In genomic region chr4:136147436-136148135, GRCm38 (mm10) we compare ENCODE assay signal across 8 mouse cellular contexts. TPM values are rescaled to one million over a fixed set of nuclear protein-coding genes. Genes with fewer than 3 reads are reported as not detected.
DNase-seq lines count a peak whose midpoint lies in the region; ATAC-seq and TF ChIP-seq lines count a peak whose summit lies in the region.

No protein-coding gene starts in this region.

- H3ac ChIP-seq in C2C12 (ENCODE audit: control insufficient read depth, insufficient read length, low read depth) = peak overlapping the region; percentile 42

- H3K9ac ChIP-seq in heart, embryonic 14.5 days (ENCODE audit: low read length) = peak overlapping the region; percentile 95

- peak; percentile 78 for TF ChIP-seq POLR2A in lung, adult 2 months (IDR thresholded peaks at IDR 0.05; ENCODE audit: borderline replicate concordance, extremely low read depth, low read depth, low read length)
- TF ChIP-seq POLR2A in thymus, adult 2 months (IDR thresholded peaks at IDR 0.05; ENCODE audit: control insufficient read depth, extremely low read depth, insufficient read depth, low read length, poor library complexity) = peak; percentile 63; the same call in 1 of the 2 replicates

- peaks cover 28% of the 10 kb centered on the region for H3K4me1 ChIP-seq in erythroblast, embryonic 14.5 days (ENCODE audit: control insufficient read depth)
- peaks cover 23 to 26% of the 10 kb centered on the region in 2 experiments for H3K4me1 ChIP-seq in heart, embryonic 14.5 days (ENCODE audit: control insufficient read depth in 2 of 2, insufficient read depth in 2 of 2, low read length in 2 of 2)
- peaks cover 20% of the 10 kb centered on the region for H3K4me1 ChIP-seq in lung, adult 2 months (ENCODE audit: control insufficient read depth, insufficient read depth, low read length)
- H3K4me1 ChIP-seq in thymus, adult 2 months (replicated peaks; ENCODE audit: control insufficient read depth, insufficient read depth, low read length) = peaks cover 40% of the 10 kb centered on the region

- peak overlapping the region; percentile 86 for H3K4me2 ChIP-seq in heart, embryonic 14.5 days (ENCODE audit: low read length)

- peaks cover 19% of the 10 kb centered on the region for H3K36me3 ChIP-seq in C2C12 (ENCODE audit: control insufficient read depth, insufficient read depth)
- no peaks in the 10 kb centered on the region for H3K36me3 ChIP-seq in erythroblast, embryonic 14.5 days (ENCODE audit: control insufficient read depth)
- peaks cover 7% of the 10 kb centered on the region for H3K36me3 ChIP-seq in heart, embryonic 14.5 days (ENCODE audit: control insufficient read depth, insufficient read depth, low read length)
- H3K36me3 ChIP-seq in thymus, adult 2 months (ENCODE audit: control insufficient read depth, insufficient read depth, low read length) = peaks cover 5% of the 10 kb centered on the region; the same call in 1 of the 2 replicates

- DNase-seq in adrenal gland, postnatal 36 days = peak; percentile 87 to 92
- DNase-seq in kidney, postnatal 10 days = peak; percentile 93
- peak; percentile 78 for DNase-seq in lung, adult 2 months
- DNase-seq in thymus, adult 2 months = peak; percentile 90

- peaks cover 22% of the 10 kb centered on the region; the same call in 1 of the 2 replicates for H3K9me3 ChIP-seq in erythroblast, embryonic 14.5 days (ENCODE audit: control insufficient read depth, low read length)
- no peaks in the 10 kb centered on the region for H3K9me3 ChIP-seq in heart, embryonic 14.5 days (ENCODE audit: control insufficient read depth, low read length)

- H3K27me3 ChIP-seq in C2C12 (ENCODE audit: control insufficient read depth, insufficient read depth, insufficient read length) = no peaks in the 10 kb centered on the region
- peaks cover 90% of the 10 kb centered on the region for H3K27me3 ChIP-seq in erythroblast, embryonic 14.5 days (ENCODE audit: control insufficient read depth)
- peaks cover 13% of the 10 kb centered on the region for H3K27me3 ChIP-seq in heart, embryonic 14.5 days (ENCODE audit: control insufficient read depth, insufficient read depth, low read length)
- no peaks in the 10 kb centered on the region for H3K27me3 ChIP-seq in thymus, adult 2 months (ENCODE audit: control insufficient read depth, insufficient read depth, low read length)

- 1% methylated on average over 41 of the region's 48 CpGs for WGBS in heart, embryonic 14.5 days
- WGBS in lung, adult 2 months = 2% methylated on average over 43 of the region's 48 CpGs
- 3% methylated on average over 46 of the region's 48 CpGs for WGBS in thymus, adult 2 months

- peaks cover 25% of the 10 kb centered on the region for H3K79me3 ChIP-seq in C2C12 (ENCODE audit: low read depth)

- H3K27ac ChIP-seq in heart, embryonic 14.5 days (replicated peaks in 1 of 2; ENCODE audit: control insufficient read depth in 1 of 2, insufficient read depth in 1 of 2, low read depth in 2 of 2, low read length in 2 of 2) = peak overlapping the region; percentile 87 to 97
- H3K27ac ChIP-seq in thymus, adult 2 months (ENCODE audit: control insufficient read depth, insufficient read depth, low read length) = peak overlapping the region; percentile 46

- H3K79me2 ChIP-seq in C2C12 (ENCODE audit: control insufficient read depth, insufficient read depth) = peaks cover 33% of the 10 kb centered on the region

- ATAC-seq in heart, embryonic 14.5 days (ENCODE audit: insufficient number of reproducible peaks, insufficient read depth, low FRiP score, low read depth) = peak; percentile 77
- peak; percentile 42 for ATAC-seq in neutrophil, adult 5-6 weeks (ENCODE audit: extremely low read depth, insufficient number of reproducible peaks, low FRiP score, poor library complexity, severe bottlenecking)

- H3K4me3 ChIP-seq in C2C12 (ENCODE audit: insufficient read depth, poor library complexity, severe bottlenecking) = no peak overlapping the region
- H3K4me3 ChIP-seq in erythroblast, embryonic 14.5 days (replicated peaks) = peak overlapping the region; percentile 34
- H3K4me3 ChIP-seq in heart, embryonic 14.5 days (ENCODE audit: control insufficient read depth in 1 of 2, insufficient read depth in 1 of 2, low read depth in 1 of 2, low read length in 2 of 2) = peak overlapping the region; percentile 30 to 34
- peak overlapping the region; percentile 42 for H3K4me3 ChIP-seq in lung, adult 2 months (replicated peaks; ENCODE audit: extremely low read depth, low read depth, low read length)
- peak overlapping the region; percentile 43 for H3K4me3 ChIP-seq in thymus, adult 2 months (ENCODE audit: control insufficient read depth, insufficient read depth, low read length)

- no peak for TF ChIP-seq CTCF in C2C12 (IDR thresholded peaks at IDR 0.05; ENCODE audit: control insufficient read depth, insufficient read depth, insufficient read length)
- no peak for TF ChIP-seq CTCF in lung, adult 2 months (IDR thresholded peaks at IDR 0.05; ENCODE audit: insufficient read depth, low read length)
- TF ChIP-seq CTCF in thymus, adult 2 months (IDR thresholded peaks at IDR 0.05; ENCODE audit: borderline replicate concordance, control insufficient read depth, extremely low read depth, insufficient read depth, low read length, poor library complexity) = no peak

TF ChIP-seq in C2C12, 6 proteins besides CTCF, POLR2A, EP300 and RAD21:
- peak; percentile 76 for TF ChIP-seq USF1 (IDR thresholded peaks at IDR 0.05; ENCODE audit: low read depth)
- TF ChIP-seq MYOG (IDR thresholded peaks at IDR 0.05; ENCODE audit: control insufficient read depth, extremely low read depth, insufficient read length) = no peak
- TF ChIP-seq FOSL1 (IDR thresholded peaks at IDR 0.05; ENCODE audit: insufficient read depth, low read length, poor library complexity, severe bottlenecking) = no peak
- peak; percentile 59 for TF ChIP-seq MYOD1 (IDR thresholded peaks at IDR 0.05; ENCODE audit: control insufficient read depth, insufficient read length, low read depth)
- no peak for TF ChIP-seq CEBPB (IDR thresholded peaks at IDR 0.05; ENCODE audit: low read depth)
- no peak for TF ChIP-seq MAX (IDR thresholded peaks at IDR 0.05)
TF ChIP-seq in C2C12: peak in this region for 2.

RNA-seq across cellular contexts. Expression of gene Id3, which starts 4.3 kb away (rescaled TPM):
- polyA plus RNA-seq in C2C12 (2012; fragmentation: generic; extraction: Trizol) = 780 TPM
- total RNA-seq in adrenal gland, postnatal 36 days (2021) = 10 to 100 TPM; 60.0 to 74.0 TPM
- polyA plus RNA-seq in erythroblast, embryonic 14.5 days (2012) = 0.38 and 0.54 TPM in 2 replicates
- polyA plus RNA-seq in heart, embryonic 14.5 days (2014; fragmentation: Nextera tagmentation; extraction: Ambion mirVana) = 247 and 296 TPM in 2 replicates
- 390 and 505 TPM in 2 replicates for polyA plus RNA-seq in lung, adult 2 months (2012; rRNA removed)
- total RNA-seq in neutrophil, adult 5-6 weeks (2017) = 25.4 and 29.5 TPM in 2 replicates
- 312 and 357 TPM in 2 replicates for polyA plus RNA-seq in thymus, adult 2 months (2012; rRNA removed)

RNA-seq across cellular contexts. Expression of gene E2f2, which starts 24.6 kb away (rescaled TPM):
- 11.5 TPM for polyA plus RNA-seq in C2C12 (2012; fragmentation: generic; extraction: Trizol)
- 1 to 10 TPM; 2.1 to 2.3 TPM for total RNA-seq in adrenal gland, postnatal 36 days (2021)
- polyA plus RNA-seq in erythroblast, embryonic 14.5 days (2012) = 108 and 119 TPM in 2 replicates
- 2.5 and 3.1 TPM in 2 replicates for polyA plus RNA-seq in heart, embryonic 14.5 days (2014; fragmentation: Nextera tagmentation; extraction: Ambion mirVana)
- polyA plus RNA-seq in lung, adult 2 months (2012; rRNA removed) = 8.9 and 11.2 TPM in 2 replicates
- total RNA-seq in neutrophil, adult 5-6 weeks (2017) = 42.0 and 46.9 TPM in 2 replicates
- 164 and 208 TPM in 2 replicates for polyA plus RNA-seq in thymus, adult 2 months (2012; rRNA removed)

RNA-seq across cellular contexts. Expression of gene Asap3, which starts 58.6 kb away (rescaled TPM):
- polyA plus RNA-seq in C2C12 (2012; fragmentation: generic; extraction: Trizol) = 3.8 TPM
- total RNA-seq in adrenal gland, postnatal 36 days (2021) = 1 to 10 TPM; 1.7 to 2.1 TPM
- polyA plus RNA-seq in erythroblast, embryonic 14.5 days (2012) = 0.01 TPM in 2 replicates
- polyA plus RNA-seq in heart, embryonic 14.5 days (2014; fragmentation: Nextera tagmentation; extraction: Ambion mirVana) = 1.3 and 1.5 TPM in 2 replicates
- 8.7 and 9.3 TPM in 2 replicates for polyA plus RNA-seq in lung, adult 2 months (2012; rRNA removed)
- 0.12 and 0.25 TPM in 2 replicates for total RNA-seq in neutrophil, adult 5-6 weeks (2017)
- 4.1 and 4.4 TPM in 2 replicates for polyA plus RNA-seq in thymus, adult 2 months (2012; rRNA removed)

Comparison
In these comparisons a context has a peak if more than half of its experiments do, and no peak if none do; other contexts are left out.
1. RNA of gene Id3, which starts 4.3 kb away (polyA plus RNA-seq): 780 TPM in C2C12 (single experiment), 390 to 505 TPM in lung, adult 2 months, 312 to 357 TPM in thymus, adult 2 months and 247 to 296 TPM in heart, embryonic 14.5 days; 0.38 to 0.54 TPM in erythroblast, embryonic 14.5 days; every median in the first group is over 100 times any median in the second.
2. Peak in every context shown above with its lines, with median percentiles within 50 percentile points of each other: DNase-seq.